Mouse (Mus musculus): ENCODE data around the gene Kazn.

- TF ChIP-seq CTCF (IDR thresholded peaks at IDR 0.05; ENCODE audit: control insufficient read depth, insufficient read depth, low read length): no peak
- no peak for TF ChIP-seq POLR2A (IDR thresholded peaks at IDR 0.05; ENCODE audit: borderline replicate concordance, control insufficient read depth, low read depth, low read length)
Measured at GRCm38 (mm10) chr4:142258730-142259129, 19.5 kb upstream of the Kazn start.
